Mouse (Mus musculus): ENCODE data around the gene S100a3.

The S100a3 gene

GRCm38 (mm10) chr3:90625496-90625895, 65.1 kb downstream of the S100a3 start:
- no peak for DNase-seq (ENCODE audit: low read depth, low spot score)

GRCm38 (mm10) chr3:90626266-90627021, 66.1 kb downstream of the S100a3 start:
- no peak for DNase-seq (ENCODE audit: low read depth, low spot score)

DNA sequence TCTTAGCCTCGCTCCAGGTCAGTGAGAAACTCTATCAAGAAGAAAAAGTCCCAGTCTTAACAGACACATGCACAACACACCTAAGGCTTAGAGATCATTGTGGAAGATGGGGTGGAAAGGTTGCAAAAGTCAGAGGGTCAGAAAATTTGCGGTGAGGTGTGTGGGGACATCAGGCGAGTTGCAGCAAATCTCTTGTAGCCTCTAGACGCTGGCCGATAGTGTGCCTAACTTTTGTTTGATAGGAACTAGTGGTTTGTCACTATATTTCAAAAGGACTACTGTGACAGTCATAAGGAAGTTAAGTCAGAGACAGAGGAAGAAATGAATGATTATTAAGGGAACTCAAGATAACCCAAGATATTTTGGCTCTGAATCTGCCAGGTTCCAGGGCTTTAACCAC, 67.0 kb downstream of the S100a3 start:
- no peak for DNase-seq (ENCODE audit: low read depth, low spot score)

- no peak for DNase-seq (ENCODE audit: low read depth, low spot score)
Measured at GRCm38 (mm10) chr3:90627807-90628206, 67.4 kb downstream of the S100a3 start.

DNA sequence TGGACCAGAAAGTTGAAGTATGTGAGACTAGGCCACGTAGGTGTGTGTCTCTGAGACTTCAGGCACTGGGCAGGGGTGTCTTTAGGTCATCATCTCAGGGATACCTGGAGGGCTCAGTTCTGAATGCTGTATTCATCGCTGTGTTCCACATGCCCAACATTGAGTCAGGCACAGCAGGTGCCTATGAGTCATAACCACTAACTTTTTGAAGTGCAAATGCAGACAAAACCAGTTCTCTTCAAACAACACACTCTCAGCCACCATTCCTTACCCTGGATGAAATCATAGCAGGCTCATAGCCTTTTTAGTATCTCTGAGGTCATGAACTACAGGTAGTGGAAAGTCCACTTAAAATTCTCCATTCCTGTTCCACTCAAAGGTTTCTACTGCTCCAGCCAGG, 68.9 kb downstream of the S100a3 start:
- DNase-seq (ENCODE audit: low read depth, low spot score), result no peak

DNA sequence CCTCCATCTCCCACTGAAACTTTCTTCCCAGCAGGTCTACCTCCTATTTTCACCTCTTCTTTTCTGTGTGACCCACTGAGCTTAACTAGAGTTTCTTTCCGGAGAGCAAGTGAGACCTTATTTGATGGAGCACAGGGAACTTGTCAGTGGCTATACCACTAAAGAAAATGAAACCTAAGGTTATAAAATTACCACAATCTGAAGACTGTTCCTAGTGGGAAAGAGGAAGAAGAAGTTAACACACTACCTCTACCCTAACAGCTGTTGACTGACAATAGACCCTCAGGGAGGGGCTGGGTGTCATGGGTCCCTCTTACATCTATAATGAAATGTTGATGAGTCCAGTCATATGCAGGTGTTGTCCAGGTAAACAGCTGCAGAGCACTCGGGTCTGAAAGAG, 71.6 kb downstream of the S100a3 start:
- DNase-seq (ENCODE audit: low read depth, low spot score), result no peak

DNA sequence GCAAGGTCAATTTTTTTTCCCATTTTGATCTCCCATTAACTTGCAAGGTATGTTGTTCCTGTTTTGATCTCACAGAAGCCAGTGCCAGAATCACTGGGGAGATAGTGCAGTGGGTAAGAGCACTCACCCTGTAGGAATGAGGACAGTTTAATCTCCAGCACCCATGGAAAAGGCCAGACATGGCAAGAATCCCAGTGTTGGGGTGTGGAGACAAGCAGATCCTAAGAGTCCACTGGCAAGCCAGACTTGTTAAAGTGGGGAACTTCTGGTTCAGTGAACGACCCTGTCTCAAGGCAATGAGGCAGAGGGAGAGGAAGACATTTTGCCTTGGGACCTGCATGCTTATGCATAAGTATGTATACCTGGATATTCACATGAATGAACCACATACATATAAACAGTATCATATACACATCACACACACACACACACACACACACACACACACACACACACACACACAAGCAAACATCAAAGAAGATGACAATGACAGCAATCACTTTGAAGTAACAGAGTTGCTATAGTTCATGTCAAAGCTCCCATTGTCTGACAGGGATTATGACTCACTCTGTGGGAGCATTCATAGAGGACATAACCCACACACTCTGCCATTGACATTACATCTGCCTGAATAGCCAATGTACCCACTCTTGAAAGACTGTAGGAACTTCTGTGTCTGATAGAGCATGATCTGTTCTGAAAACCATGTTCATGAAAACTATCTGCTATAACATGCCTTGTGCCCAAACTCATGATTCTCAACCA, 78.3 kb downstream of the S100a3 start:
- DNase-seq (ENCODE audit: low read depth, low spot score), result no peak

GRCm38 (mm10) chr3:90639511-90640154, 79.3 kb downstream of the S100a3 start:
- no peak for DNase-seq (ENCODE audit: low read depth, low spot score)

DNA sequence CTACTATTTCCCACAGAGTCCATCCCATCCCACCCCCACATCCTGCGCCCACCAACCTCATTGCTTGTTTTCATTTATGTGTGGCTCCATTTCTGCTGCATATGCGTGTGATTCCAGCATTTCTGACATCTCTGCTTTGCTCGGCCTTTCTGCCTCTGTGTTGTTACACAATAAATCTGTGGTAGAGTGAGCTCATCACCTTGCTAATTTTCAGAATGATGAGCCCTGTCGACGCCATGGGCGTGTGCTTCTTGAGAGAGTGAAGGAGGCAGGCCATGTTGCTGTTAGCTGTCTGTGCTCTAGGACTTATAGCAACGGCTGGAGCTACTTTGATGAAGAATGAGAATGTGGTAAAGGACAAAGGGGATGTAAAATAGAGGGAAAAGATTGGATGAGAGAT, 80.6 kb downstream of the S100a3 start:
- DNase-seq (ENCODE audit: low read depth, low spot score), result no peak

- peak; percentile 11 for DNase-seq (ENCODE audit: low read depth, low spot score)
Measured at GRCm38 (mm10) chr3:90644220-90644619, 83.8 kb downstream of the S100a3 start.

DNA sequence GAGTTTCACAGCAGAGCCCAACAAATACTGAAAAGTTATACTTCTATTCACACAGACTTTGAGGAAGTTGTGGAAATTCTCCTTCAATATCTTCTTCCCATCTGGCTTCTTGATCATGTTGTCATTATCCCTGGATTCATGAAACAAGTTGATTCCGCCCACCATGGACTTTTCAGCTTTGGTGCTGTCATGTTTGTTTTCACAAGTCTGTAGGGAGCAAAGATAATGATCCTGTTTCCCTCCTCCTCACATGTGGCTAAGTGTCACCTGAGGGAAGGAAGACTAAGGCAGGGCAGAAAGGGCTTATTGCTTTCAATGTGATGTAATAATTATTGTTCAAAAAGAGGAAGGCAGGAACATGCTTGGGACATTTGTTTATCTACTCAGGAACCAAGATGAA, 86.9 kb downstream of the S100a3 start:
- DNase-seq (ENCODE audit: low read depth, low spot score), result no peak

- no peak for DNase-seq (ENCODE audit: low read depth, low spot score)
Measured at GRCm38 (mm10) chr3:90648981-90649380, 88.6 kb downstream of the S100a3 start.

DNA sequence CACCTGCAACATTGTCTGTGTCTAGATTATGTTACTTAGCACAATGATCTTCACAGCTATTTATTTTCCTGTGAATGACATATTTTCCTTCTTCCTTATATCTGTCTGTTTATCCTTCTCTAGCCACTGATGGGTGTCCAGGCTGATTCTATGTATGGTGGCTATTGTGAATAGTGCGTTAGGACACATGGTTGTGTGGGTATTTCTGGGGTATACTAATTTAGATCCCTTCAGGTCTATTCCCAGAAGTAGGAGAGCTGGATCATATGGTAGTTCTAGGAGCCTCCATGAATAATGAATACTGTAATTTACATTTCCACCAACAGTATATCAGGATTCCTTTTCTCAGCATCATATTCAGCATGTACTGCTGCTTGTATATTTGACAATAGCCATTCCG, 89.5 kb downstream of the S100a3 start:
- DNase-seq (ENCODE audit: low read depth, low spot score), result no peak

Measured in skeletal muscle tissue, adult 2 months (tissue).